Mouse (Mus musculus) inflammation-experienced regulatory T-cells, adult 6 months (primary cell): ENCODE measurements around the gene Depdc1b. TPM values are rescaled to one million over a fixed set of nuclear protein-coding genes. Genes with fewer than 3 reads are reported as not detected.
A peak's percentile ranks its signal among the peaks of the same experiment; 100 is the strongest.

Source experiments
- ATAC-seq: one replicate; pipeline ENCODE4 v1.8.0; 2017
- polyA plus RNA-seq, 3 experiments: library from polyadenylated mRNA; unstranded; fragments of 100-300 nt; shearing (Covaris generic); gene quantifications; one replicate each; pipeline ENCODE4 v1.2.1; 2017

Gene Depdc1b
- polyA plus RNA-seq, 3 experiments from 2014 or later: 0.30 to 12.3 (median 0.53) TPM

DNA sequence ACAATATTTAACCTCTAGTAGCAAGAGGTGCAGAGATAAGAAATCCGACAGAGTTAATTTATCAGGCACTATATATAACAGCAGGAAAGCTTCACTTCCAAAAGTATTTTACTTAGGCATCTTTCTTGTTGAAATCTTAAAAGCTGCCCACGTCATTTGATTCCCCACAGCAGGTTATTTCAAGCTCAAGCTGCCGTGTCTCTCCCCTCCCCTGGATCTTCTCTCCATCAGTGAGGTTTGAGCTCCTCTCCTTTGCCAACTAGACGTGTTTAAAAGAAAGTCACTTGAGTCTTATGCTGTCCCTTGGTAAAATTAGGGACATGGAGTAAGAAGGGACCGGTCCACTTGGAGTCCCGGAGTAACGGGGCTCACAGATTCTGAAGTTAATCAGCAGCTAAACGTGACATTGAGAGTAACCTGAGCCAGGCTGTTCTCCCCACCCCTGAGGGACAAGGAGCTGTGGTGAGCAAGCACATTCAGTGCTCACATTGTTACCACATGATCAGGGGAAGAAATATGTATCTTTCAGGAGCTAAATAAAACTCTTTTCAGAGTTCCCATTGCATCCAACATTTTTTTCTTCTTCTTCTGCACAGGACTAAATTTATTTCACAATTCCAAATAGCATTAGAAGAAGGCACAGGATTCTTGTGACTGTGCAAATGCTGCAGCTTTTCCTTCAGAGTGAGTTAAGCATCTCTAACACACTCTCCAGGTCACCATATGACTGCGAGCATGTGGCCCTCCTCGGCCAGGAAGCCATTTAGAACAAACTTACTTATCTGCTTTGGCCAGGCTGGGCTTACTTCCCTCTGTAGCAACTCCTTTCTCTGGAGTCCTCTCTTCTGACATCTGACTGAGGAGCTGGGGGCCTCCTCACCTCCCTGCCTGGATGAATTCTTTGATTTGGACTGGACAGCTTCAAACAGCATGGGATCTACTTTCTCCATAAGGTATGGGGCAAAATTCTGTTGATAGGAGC lies 133.3 kb downstream of the Depdc1b start, which contains the start of gene Pde4d:
Gene Pde4d, plus strand, starts transcription at position 833 of the 982 bp plus-strand sequence.
- ATAC-seq: no peak

DNA sequence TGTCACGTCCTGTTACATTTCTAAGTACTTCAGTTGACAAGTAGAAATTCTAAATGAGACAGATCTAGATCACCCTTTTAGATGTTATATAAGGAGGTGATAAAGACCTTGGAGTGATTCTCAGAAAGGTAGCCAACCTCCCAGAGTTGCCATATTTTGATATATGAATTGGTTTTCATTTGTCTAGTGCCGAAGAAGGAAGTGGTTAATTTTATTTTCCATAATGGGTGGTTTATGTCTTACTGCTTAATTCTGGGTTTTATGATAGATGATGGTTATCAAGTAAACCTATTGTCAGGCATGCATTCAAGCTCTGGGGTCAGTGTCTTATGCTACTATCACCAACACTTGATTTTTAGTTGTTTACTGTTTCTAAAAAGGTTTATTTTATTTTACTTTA lies 135.0 kb downstream of the Depdc1b start:
- ATAC-seq: peak; percentile 74

DNA sequence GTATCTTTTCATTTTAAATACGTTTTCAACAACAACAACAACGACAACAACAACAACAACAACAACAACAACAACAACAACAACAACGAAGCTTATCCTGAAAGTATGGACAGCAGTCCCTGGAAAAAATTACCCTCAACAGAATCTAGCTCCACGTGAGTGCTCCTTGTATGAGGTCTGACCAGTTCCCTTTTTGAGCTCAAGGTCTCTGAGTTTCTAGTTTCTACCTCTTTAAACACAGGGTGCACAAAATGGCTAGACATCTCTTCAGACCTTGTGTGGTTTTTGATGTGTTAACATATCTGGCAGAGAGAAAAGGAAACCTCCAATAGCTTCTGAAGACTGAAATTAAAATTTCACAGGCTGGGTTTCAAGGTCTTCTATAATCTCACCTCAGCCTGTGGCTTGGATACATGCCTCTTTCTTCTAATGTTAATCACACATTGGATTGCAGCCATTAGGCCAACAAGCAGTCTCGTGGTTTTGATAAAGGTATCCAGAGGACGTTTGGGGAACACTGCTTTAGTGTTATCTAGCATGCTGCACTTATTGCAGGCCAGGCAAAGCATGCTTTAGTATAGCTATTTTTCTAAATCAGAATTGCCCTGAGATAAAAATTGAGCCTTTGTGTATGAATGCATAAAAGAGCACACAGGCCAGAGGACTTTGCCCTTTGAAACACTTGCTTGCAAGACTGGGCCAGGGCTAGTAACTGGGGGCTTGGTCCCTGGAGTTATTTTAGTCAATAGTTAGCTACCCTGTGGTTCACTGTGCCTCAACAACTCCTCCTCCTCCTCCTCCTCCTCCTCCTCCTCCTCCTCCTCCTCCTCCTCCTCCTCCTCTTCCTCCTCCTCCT lies 137.2 kb downstream of the Depdc1b start:
- ATAC-seq: no peak

Other genes starting within 250 kb of the Depdc1b start
- gene Ndufaf2, start 157.7 kb upstream of the Depdc1b start, polyA plus RNA-seq: 10 to 100 TPM; 38.9 to 47.2 (median 43.2) TPM
- 10 to 100 TPM in 2 of 3 experiments, 1 to 10 TPM in 1; 6.9 to 10.5 (median 10.4) TPM for gene Ercc8, start 157.6 kb upstream of the Depdc1b start, polyA plus RNA-seq
- gene Elovl7, start 101.9 kb upstream of the Depdc1b start, polyA plus RNA-seq: under 1 TPM; 0.28 to 0.87 (median 0.37) TPM
- 1 to 10 TPM; 6.8 to 7.6 (median 7.4) TPM for gene Pde4d, start 133.6 kb downstream of the Depdc1b start, polyA plus RNA-seq